Mouse (Mus musculus) midbrain, embryonic 16.5 days (tissue): Measurements from ENCODE around the gene Nbea. TPM values are rescaled to one million over a fixed set of nuclear protein-coding genes. Genes with fewer than 3 reads are reported as not detected.

ENCODE experiments used
- ATAC-seq: fragments of 200-750 bp; cut with Nextera tagmentation; 2 replicates; pipeline ENCODE4 v1.8.0; 2017; ENCODE audit warnings: moderate TSS enrichment
- H3K27ac ChIP-seq: fragments of 300-500 bp; sonication (generic); 2 replicates; pipeline ENCODE4 v1.5.1; 2014; ENCODE audit warnings: mild to moderate bottlenecking, low read length, mixed read lengths
- H3K27me3 ChIP-seq: fragments of 300-500 bp; sonication (generic); 2 replicates; pipeline ENCODE4 v1.6.1; 2014; ENCODE audit warnings: low read depth, low read length, mixed read lengths; ENCODE audit not compliant: control insufficient read depth, insufficient read depth
- H3K36me3 ChIP-seq: fragments of 300-500 bp; sonication (generic); 2 replicates; pipeline ENCODE4 v1.6.1; 2014; ENCODE audit warnings: mild to moderate bottlenecking, low read length, moderate library complexity, mixed read lengths; ENCODE audit not compliant: control insufficient read depth, insufficient read depth
- H3K4me1 ChIP-seq: fragments of 300-500 bp; sonication (generic); 2 replicates; pipeline ENCODE4 v1.6.1; 2014; ENCODE audit warnings: mild to moderate bottlenecking, low read length, mixed read lengths; ENCODE audit not compliant: control insufficient read depth, insufficient read depth
- H3K4me2 ChIP-seq: fragments of 300-500 bp; sonication (generic); 2 replicates; pipeline ENCODE4 v1.6.1; 2014; ENCODE audit warnings: mild to moderate bottlenecking, low read length, mixed read lengths
- H3K4me3 ChIP-seq: fragments of 300-500 bp; sonication (generic); 2 replicates; pipeline ENCODE4 v1.5.1; 2014; ENCODE audit warnings: low read depth, mild to moderate bottlenecking, low read length, moderate library complexity, mixed read lengths
- H3K9ac ChIP-seq: fragments of 300-500 bp; sonication (generic); 2 replicates; pipeline ENCODE4 v1.6.1; 2014; ENCODE audit warnings: low read depth, low read length, mixed read lengths
- H3K9me3 ChIP-seq: fragments of 300-500 bp; sonication (generic); replicated peaks from 2 replicates; pipeline ENCODE4 v1.6.1; 2014; ENCODE audit warnings: mild to moderate bottlenecking, low read length, mixed read lengths; ENCODE audit not compliant: control insufficient read depth, poor library complexity, severe bottlenecking
- WGBS: fragments of 180-500 bp; shearing (Covaris S2); extraction: QIAGEN DNeasy Blood & Tissue Kit; methylation state at CpG from one replicate; pipeline ENCODE4 v1.1.7; 2014; 5-methylcytosine and 5-hydroxymethylcytosine counted together
- polyA plus RNA-seq: library from polyadenylated mRNA; unstranded; fragments of >200 nt; fragmentation: Nextera tagmentation; extraction: Ambion mirVana; gene quantifications from 2 replicates; pipeline ENCODE4 v1.2.1, GENCODE M21; 2015

Gene Nbea
- polyA plus RNA-seq, 1 experiment from 2014 or later = 60.2 TPM

DNA sequence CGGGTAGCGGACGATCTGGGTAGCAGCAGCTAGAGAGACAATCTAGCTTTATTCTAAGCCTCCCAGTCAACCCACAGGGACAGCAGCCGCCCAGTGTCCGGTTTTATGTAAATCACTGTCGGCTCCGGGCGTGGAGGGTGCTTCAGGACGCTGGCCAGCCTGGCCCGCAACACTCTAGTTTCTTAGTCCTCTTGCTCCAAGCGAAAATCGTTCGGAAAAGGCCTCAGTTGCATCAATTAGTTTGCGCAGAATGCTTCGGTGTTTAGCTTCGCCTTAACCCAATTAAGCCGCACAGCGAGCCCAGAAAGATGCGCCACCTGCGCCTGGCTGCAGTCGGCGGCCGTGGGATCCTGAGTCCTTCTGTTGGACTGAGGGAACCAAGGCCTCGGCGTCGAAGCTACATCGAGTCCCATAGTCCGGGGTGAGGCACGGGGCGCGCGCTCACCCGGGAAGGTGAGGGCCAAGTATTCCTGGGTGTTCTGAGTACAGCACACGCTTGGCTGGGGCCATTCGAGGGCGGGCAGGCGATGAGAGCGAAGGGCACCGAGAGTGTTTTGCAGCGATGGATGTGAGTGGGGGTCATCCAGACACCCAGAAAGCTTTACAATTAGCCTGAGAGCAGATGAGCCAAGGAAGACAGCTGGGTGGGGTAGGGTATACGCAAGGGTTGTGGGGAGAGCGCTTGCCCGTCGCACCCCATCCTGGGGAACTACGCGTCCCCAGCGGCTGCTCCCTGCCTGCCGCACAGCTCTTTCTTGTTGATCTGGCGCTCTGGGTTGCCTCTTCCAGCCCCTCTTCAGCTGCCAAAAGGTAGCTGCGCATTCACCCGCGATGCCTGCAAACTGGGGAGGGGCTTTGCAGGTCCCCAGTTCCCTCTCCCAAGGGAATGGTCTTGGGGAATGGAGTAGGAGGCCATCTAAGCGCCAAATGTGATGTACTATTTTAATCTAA lies 403.1 kb downstream of the Nbea start:
- 8% methylated on average over 53 of the region's 53 CpGs for WGBS
- H3K9me3 ChIP-seq = no peaks in the 10 kb centered on the region
- H3K4me3 ChIP-seq = peak overlapping the region; percentile 37
- peak overlapping the region; percentile 70 for H3K4me2 ChIP-seq
- peak overlapping the region; percentile 82 for H3K9ac ChIP-seq
- peak overlapping the region; percentile 98 for H3K27ac ChIP-seq
- H3K36me3 ChIP-seq = no peaks in the 10 kb centered on the region
- H3K27me3 ChIP-seq = no peaks in the 10 kb centered on the region
- peaks cover 24% of the 10 kb centered on the region for H3K4me1 ChIP-seq
- peak; percentile 54; the same call in 1 of the 2 replicates for ATAC-seq

DNA sequence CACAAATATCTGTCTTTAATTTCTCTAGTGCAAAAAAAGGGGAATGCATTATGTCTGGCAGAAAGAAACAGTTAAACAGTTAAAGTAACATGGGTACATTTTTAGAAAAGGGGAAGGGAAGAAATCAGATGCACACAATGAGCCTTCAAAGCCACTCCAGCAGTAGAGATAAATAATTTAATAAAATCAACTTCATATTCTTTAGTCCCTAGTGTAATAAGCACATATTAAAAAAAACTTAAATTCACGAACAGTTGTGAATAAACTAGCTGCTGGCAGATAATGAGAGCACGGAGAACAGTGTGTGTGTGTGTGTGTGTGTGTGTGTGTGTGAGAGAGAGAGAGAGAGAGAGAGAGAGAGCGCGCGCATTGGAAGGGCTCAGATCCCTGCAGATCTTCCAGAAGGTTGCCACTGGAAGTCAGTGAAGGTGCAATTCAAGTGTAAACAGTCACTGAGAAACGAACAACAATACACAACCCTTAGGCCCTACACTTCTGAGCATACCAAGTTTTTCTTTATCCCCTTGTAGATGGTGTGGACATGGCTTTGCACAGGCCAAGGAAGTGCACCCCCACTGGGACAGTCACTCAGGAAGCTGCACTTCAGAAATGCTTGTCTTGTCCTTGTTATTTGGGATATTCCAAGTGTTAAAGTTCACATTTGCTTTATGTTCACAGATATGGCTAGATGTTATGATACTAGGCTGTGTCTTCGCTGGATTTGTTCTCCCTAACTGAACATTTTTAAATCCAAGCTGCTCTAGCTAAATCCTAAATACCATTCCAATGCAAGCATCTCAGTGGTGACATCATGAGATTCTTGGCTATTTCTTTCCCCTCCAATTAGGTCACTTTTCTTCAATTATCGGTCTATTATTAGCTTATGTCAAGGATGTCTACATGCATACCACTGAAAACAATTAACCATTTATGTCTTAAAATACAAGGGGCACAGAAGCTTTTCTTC lies 404.5 kb downstream of the Nbea start:
- H3K36me3 ChIP-seq = no peaks in the 10 kb centered on the region
- H3K4me2 ChIP-seq = peak overlapping the region; percentile 51
- H3K27ac ChIP-seq = peak overlapping the region; percentile 89
- no peak for ATAC-seq
- H3K9ac ChIP-seq = peak overlapping the region; percentile 59
- peak overlapping the region; percentile 9; the same call in 1 of the 2 replicates for H3K4me3 ChIP-seq
- no peaks in the 10 kb centered on the region for H3K9me3 ChIP-seq
- WGBS = 32% methylated on average over 8 of the region's 8 CpGs
- H3K27me3 ChIP-seq = no peaks in the 10 kb centered on the region
- peaks cover 31% of the 10 kb centered on the region for H3K4me1 ChIP-seq

DNA sequence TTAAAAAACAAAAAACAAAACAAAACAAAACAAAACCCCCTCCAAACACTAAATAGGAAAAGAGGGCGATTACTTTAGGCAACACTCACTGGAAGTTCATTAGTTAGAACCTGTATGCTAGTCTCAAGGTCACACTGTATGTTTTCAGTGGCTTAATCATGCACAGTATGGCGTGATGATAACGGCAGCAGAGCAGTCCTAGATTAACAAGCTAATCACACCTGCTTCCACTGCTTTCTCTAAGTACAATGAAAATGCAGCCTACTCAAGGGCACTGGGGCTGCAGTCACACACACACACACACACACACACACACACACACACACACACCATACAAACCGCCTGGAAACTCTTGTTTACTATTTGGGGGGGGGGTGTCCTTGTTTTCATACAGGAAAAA lies 406.0 kb downstream of the Nbea start:
- Histone ChIP-seq H3K4me3 (no peak overlapping the region), H3K27ac (peak overlapping the region; percentile 79), H3K4me2 (peak overlapping the region; percentile 31), H3K27me3 (no peaks in the 10 kb centered on the region), H3K36me3 (no peaks in the 10 kb centered on the region), H3K9ac (no peak overlapping the region), H3K9me3 (no peaks in the 10 kb centered on the region), H3K4me1 (peaks cover 34% of the 10 kb centered on the region)
- WGBS = 41% methylated on average over 4 of the region's 4 CpGs
- no peak for ATAC-seq

- 69% methylated on average over 6 of the region's 6 CpGs for WGBS
- Histone ChIP-seq H3K4me1 (peaks cover 25% of the 10 kb centered on the region), H3K36me3 (no peaks in the 10 kb centered on the region), H3K9ac (no peak overlapping the region), H3K27ac (peak overlapping the region; percentile 17; the same call in 1 of the 2 replicates), H3K27me3 (no peaks in the 10 kb centered on the region), H3K4me3 (no peak overlapping the region), H3K4me2 (no peak overlapping the region), H3K9me3 (no peaks in the 10 kb centered on the region)
- ATAC-seq = no peak
Observed at GRCm38 (mm10) chr3:55775753-55776152, 407.7 kb downstream of the Nbea start.

GRCm38 (mm10) chr3:55775245-55775644 lies 408.3 kb downstream of the Nbea start:
- H3K36me3 ChIP-seq = no peaks in the 10 kb centered on the region
- no peak overlapping the region for H3K9ac ChIP-seq
- peaks cover 20% of the 10 kb centered on the region for H3K4me1 ChIP-seq
- H3K9me3 ChIP-seq = no peaks in the 10 kb centered on the region
- H3K27ac ChIP-seq = peak overlapping the region; percentile 63
- H3K27me3 ChIP-seq = no peaks in the 10 kb centered on the region
- 40% methylated on average over 7 of the region's 7 CpGs for WGBS
- H3K4me3 ChIP-seq = no peak overlapping the region
- H3K4me2 ChIP-seq = 0 out of 2 replicates have a peak overlapping the region, but pooled peaks have one; percentile 10
- no peak; the same call in 1 of the 2 replicates for ATAC-seq

DNA sequence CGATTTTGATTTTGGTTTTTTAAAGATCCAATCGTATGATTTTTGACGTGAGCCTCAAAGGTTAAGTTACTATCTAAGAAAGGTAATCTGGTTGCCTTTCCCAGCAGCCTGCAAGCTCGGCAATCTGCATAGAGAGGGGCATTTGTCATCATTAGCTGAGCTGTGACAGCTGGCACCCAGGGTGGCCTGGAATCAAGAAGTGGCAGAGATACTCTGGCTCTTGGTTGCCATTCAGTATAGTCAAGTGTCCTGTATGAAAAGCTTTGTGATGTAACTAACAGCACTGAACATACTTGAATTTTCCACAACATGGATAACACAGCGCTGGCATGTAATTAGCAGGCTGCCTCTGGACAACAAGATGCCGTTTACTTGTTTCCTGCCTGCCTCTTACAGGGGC lies 409.3 kb downstream of the Nbea start:
- ATAC-seq = 0 out of 2 replicates have a peak, but pooled peaks have one; percentile 43
- H3K4me1 ChIP-seq = peaks cover 19% of the 10 kb centered on the region
- H3K9ac ChIP-seq = no peak overlapping the region
- 42% methylated on average over 6 of the region's 6 CpGs for WGBS
- H3K9me3 ChIP-seq = no peaks in the 10 kb centered on the region
- H3K4me3 ChIP-seq = no peak overlapping the region
- no peaks in the 10 kb centered on the region; the same call in 1 of the 2 replicates for H3K36me3 ChIP-seq
- H3K27me3 ChIP-seq = no peaks in the 10 kb centered on the region
- peak overlapping the region; percentile 73 for H3K27ac ChIP-seq
- no peak overlapping the region for H3K4me2 ChIP-seq

GRCm38 (mm10) chr3:55769308-55769707 lies 414.2 kb downstream of the Nbea start:
- Histone ChIP-seq H3K27me3 (no peaks in the 10 kb centered on the region), H3K36me3 (no peaks in the 10 kb centered on the region; the same call in 1 of the 2 replicates), H3K4me3 (no peak overlapping the region), H3K4me2 (no peak overlapping the region), H3K9ac (no peak overlapping the region), H3K27ac (no peak overlapping the region), H3K9me3 (no peaks in the 10 kb centered on the region), H3K4me1 (peaks cover 8% of the 10 kb centered on the region)
- 68% methylated on average over 2 of the region's 2 CpGs for WGBS
- ATAC-seq = no peak

- Histone ChIP-seq H3K36me3 (no peaks in the 10 kb centered on the region; the same call in 1 of the 2 replicates), H3K4me1 (peaks cover 2% of the 10 kb centered on the region; the same call in 1 of the 2 replicates), H3K9ac (no peak overlapping the region), H3K27ac (no peak overlapping the region), H3K4me2 (no peak overlapping the region), H3K4me3 (no peak overlapping the region), H3K27me3 (no peaks in the 10 kb centered on the region), H3K9me3 (no peaks in the 10 kb centered on the region)
- no peak for ATAC-seq
- WGBS = 82% methylated on average over 2 of the region's 2 CpGs
Observed at GRCm38 (mm10) chr3:55768654-55769053, 414.8 kb downstream of the Nbea start.
